Mouse (Mus musculus) midbrain, embryonic 11.5 days (tissue): Measurements from ENCODE around the gene Tmem150a. TPM values are rescaled to one million over a fixed set of nuclear protein-coding genes. Genes with fewer than 3 reads are reported as not detected.

ENCODE experiments used
- ATAC-seq: fragments of 200-750 bp; cut with Nextera tagmentation; 2 replicates; pipeline ENCODE4 v1.8.0; 2017; ENCODE audit warnings: moderate TSS enrichment, moderate library complexity; ENCODE audit not compliant: low FRiP score
- DNase-seq: peaks from one replicate; pipeline ENCODE4 v3.0.0; 2015; ENCODE audit warnings: low spot score; ENCODE audit errors: missing footprints
- H3K27ac ChIP-seq: fragments of 300-500 bp; sonication (generic); 2 replicates; pipeline ENCODE4 v1.5.1; 2014; ENCODE audit warnings: low read depth, low read length
- H3K27me3 ChIP-seq: fragments of 300-500 bp; sonication (generic); 2 replicates; pipeline ENCODE4 v1.6.1; 2014; ENCODE audit warnings: mild to moderate bottlenecking, low read length, moderate library complexity, mixed read lengths; ENCODE audit not compliant: control insufficient read depth, insufficient read depth
- H3K36me3 ChIP-seq: fragments of 300-500 bp; sonication (generic); 2 replicates; pipeline ENCODE4 v1.6.1; 2014; ENCODE audit warnings: mild to moderate bottlenecking, low read length, moderate library complexity, mixed read lengths; ENCODE audit not compliant: control insufficient read depth, insufficient read depth
- H3K4me1 ChIP-seq: fragments of 300-500 bp; sonication (generic); 2 replicates; pipeline ENCODE4 v1.6.1; 2014; ENCODE audit warnings: low read length; ENCODE audit not compliant: control insufficient read depth, insufficient read depth
- H3K4me2 ChIP-seq: fragments of 300-500 bp; sonication (generic); 2 replicates; pipeline ENCODE4 v1.6.1; 2014; ENCODE audit warnings: mild to moderate bottlenecking, moderate library complexity
- H3K4me3 ChIP-seq: fragments of 300-500 bp; sonication (generic); 2 replicates; pipeline ENCODE4 v1.5.1; 2014; ENCODE audit warnings: low read depth, low read length
- H3K9ac ChIP-seq: fragments of 300-500 bp; sonication (generic); 2 replicates; pipeline ENCODE4 v1.6.1; 2014; ENCODE audit warnings: low read length
- H3K9me3 ChIP-seq: fragments of 300-500 bp; sonication (generic); 2 replicates; pipeline ENCODE4 v1.6.1; 2016; ENCODE audit warnings: low read length; ENCODE audit not compliant: control insufficient read depth
- WGBS: fragments of 180-500 bp; shearing (Covaris S2); extraction: QIAGEN DNeasy Blood & Tissue Kit; methylation state at CpG from one replicate; pipeline ENCODE4 v1.1.7; 2014; 5-methylcytosine and 5-hydroxymethylcytosine counted together
- polyA plus RNA-seq: library from polyadenylated mRNA; unstranded; fragments of >200 nt; fragmentation: Nextera tagmentation; extraction: Ambion mirVana; gene quantifications from 2 replicates; pipeline ENCODE4 v1.2.1, GENCODE M21; 2014

The Tmem150a gene
- polyA plus RNA-seq, result 6.2 and 6.5 TPM in 2 replicates

- peak within 1 kb of the TSS; percentile 47 for H3K4me3 ChIP-seq
- ATAC-seq (peak; percentile 94), DNase-seq (peak; percentile 96)
- H3K27ac ChIP-seq, result no peak within 1 kb of the TSS
- H3K4me2 ChIP-seq, result peak within 1 kb of the TSS; percentile 93
- WGBS, result under 1% methylated on average over 71 of the region's 71 CpGs
- H3K36me3 ChIP-seq, result peaks cover 4% of the 10 kb centered on the region; the same call in 1 of the 2 replicates
- H3K27me3 ChIP-seq, result no peaks in the 10 kb centered on the region
- peaks cover 6% of the 10 kb centered on the region for H3K4me1 ChIP-seq
- H3K9me3 ChIP-seq, result no peaks in the 10 kb centered on the region
- H3K9ac ChIP-seq, result peak within 1 kb of the TSS; percentile 68
Observed at GRCm38 (mm10) chr6:72355066-72355911, at the start of gene Tmem150a. Gene Tmem150a, plus strand, starts transcription at chr6:72355447.

- H3K27me3 ChIP-seq, result no peaks in the 10 kb centered on the region
- no peak overlapping the region for H3K9ac ChIP-seq
- H3K4me1 ChIP-seq, result no peaks in the 10 kb centered on the region
- no peak for DNase-seq
- WGBS, result 90% methylated on average over 3 of the region's 3 CpGs
- no peak for ATAC-seq
- H3K4me3 ChIP-seq, result no peak overlapping the region
- H3K9me3 ChIP-seq, result no peaks in the 10 kb centered on the region
- no peak overlapping the region for H3K4me2 ChIP-seq
- H3K36me3 ChIP-seq, result peaks cover 3% of the 10 kb centered on the region
- no peak overlapping the region for H3K27ac ChIP-seq
Observed at GRCm38 (mm10) chr6:72312198-72312597, 43.0 kb upstream of the Tmem150a start.

- Histone ChIP-seq H3K4me2 (no peak overlapping the region), H3K4me1 (no peaks in the 10 kb centered on the region), H3K36me3 (peaks cover 10% of the 10 kb centered on the region), H3K4me3 (no peak overlapping the region), H3K9me3 (no peaks in the 10 kb centered on the region), H3K9ac (no peak overlapping the region), H3K27ac (no peak overlapping the region), H3K27me3 (no peaks in the 10 kb centered on the region)
- 87% methylated on average over 11 of the region's 11 CpGs for WGBS
- no peak for ATAC-seq
- DNase-seq, result peak; percentile 72
Observed at GRCm38 (mm10) chr6:72313124-72313867, 42.0 kb upstream of the Tmem150a start.

GRCm38 (mm10) chr6:72315384-72315783 is 39.9 kb upstream of the Tmem150a start:
- no peaks in the 10 kb centered on the region for H3K4me1 ChIP-seq
- H3K4me2 ChIP-seq, result no peak overlapping the region
- no peak overlapping the region for H3K27ac ChIP-seq
- ATAC-seq (no peak), DNase-seq (no peak)
- H3K9ac ChIP-seq, result no peak overlapping the region
- peaks cover 21% of the 10 kb centered on the region for H3K36me3 ChIP-seq
- WGBS, result 75% methylated on average over 2 of the region's 2 CpGs
- H3K9me3 ChIP-seq, result no peaks in the 10 kb centered on the region
- no peaks in the 10 kb centered on the region for H3K27me3 ChIP-seq
- no peak overlapping the region for H3K4me3 ChIP-seq

GRCm38 (mm10) chr6:72316044-72316443 is 39.2 kb upstream of the Tmem150a start:
- ATAC-seq (no peak), DNase-seq (no peak)
- no peaks in the 10 kb centered on the region for H3K27me3 ChIP-seq
- H3K4me1 ChIP-seq, result no peaks in the 10 kb centered on the region
- H3K9ac ChIP-seq, result no peak overlapping the region
- no peaks in the 10 kb centered on the region for H3K9me3 ChIP-seq
- no peak overlapping the region for H3K4me2 ChIP-seq
- H3K4me3 ChIP-seq, result no peak overlapping the region
- H3K27ac ChIP-seq, result no peak overlapping the region
- H3K36me3 ChIP-seq, result peaks cover 21% of the 10 kb centered on the region
- 97% methylated on average over 1 of the region's 1 CpGs for WGBS

- no peak overlapping the region for H3K4me2 ChIP-seq
- ATAC-seq (no peak), DNase-seq (no peak)
- no peak overlapping the region for H3K9ac ChIP-seq
- no peak overlapping the region for H3K4me3 ChIP-seq
- H3K36me3 ChIP-seq, result peaks cover 28% of the 10 kb centered on the region
- H3K27me3 ChIP-seq, result no peaks in the 10 kb centered on the region
- H3K9me3 ChIP-seq, result no peaks in the 10 kb centered on the region
- H3K4me1 ChIP-seq, result no peaks in the 10 kb centered on the region
- H3K27ac ChIP-seq, result no peak overlapping the region
- 89% methylated on average over 5 of the region's 5 CpGs for WGBS
Observed at GRCm38 (mm10) chr6:72318440-72318839, 36.8 kb upstream of the Tmem150a start.

DNA sequence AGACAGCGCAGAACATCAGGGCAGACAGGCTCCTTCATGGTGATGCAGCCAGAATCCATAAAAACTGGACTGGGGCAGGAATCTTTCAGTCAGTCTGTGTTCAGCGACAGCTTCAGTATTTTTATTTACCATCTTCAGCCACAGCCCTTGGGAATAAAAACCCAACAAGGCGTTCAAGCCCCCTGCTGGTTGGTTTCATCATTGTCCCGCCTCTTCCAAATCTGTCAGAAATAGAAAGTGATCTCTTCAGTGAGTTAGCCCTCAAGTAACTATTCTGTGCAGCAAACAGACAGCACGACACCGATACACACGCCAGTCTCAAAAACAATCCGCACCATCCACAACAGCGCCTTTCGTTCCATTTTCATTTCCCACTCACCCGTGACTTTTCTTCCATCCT is 36.2 kb upstream of the Tmem150a start:
- Histone ChIP-seq H3K9ac (no peak overlapping the region), H3K27ac (no peak overlapping the region), H3K4me2 (no peak overlapping the region), H3K4me1 (no peaks in the 10 kb centered on the region), H3K4me3 (no peak overlapping the region), H3K36me3 (peaks cover 28% of the 10 kb centered on the region), H3K27me3 (no peaks in the 10 kb centered on the region), H3K9me3 (no peaks in the 10 kb centered on the region)
- ATAC-seq (no peak), DNase-seq (peak; percentile 85)
- WGBS, result 85% methylated on average over 11 of the region's 11 CpGs

DNA sequence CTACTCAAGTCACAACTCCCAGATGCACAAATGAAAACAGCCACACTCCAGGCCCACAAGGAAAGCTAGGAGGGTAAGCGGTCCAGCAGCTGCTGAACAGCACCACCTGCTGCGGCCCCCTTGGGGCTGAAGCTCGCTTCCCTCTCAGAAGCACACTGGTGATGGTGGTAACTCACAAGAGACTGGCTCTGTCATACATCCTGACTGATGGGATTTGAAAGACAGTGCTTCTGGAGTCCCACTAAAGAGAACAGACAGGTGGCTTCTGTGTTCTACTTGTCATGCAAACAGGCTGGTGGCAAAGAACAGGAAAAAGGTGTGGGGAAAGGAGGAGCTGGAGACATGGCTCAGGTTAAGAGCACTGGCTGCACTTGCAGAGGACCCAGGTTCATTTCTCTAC is 32.3 kb upstream of the Tmem150a start:
- H3K27me3 ChIP-seq, result no peaks in the 10 kb centered on the region
- WGBS, result 98% methylated on average over 3 of the region's 3 CpGs

More for the DNA sequence above, 32.3 kb upstream of the Tmem150a start:
- H3K4me3 ChIP-seq, result no peak overlapping the region
- DNase-seq, result peak; percentile 72
- H3K27ac ChIP-seq, result no peak overlapping the region
- H3K4me1 ChIP-seq, result no peaks in the 10 kb centered on the region
- ATAC-seq, result no peak
- no peaks in the 10 kb centered on the region for H3K9me3 ChIP-seq
- no peak overlapping the region for H3K9ac ChIP-seq
- H3K36me3 ChIP-seq, result peaks cover 22% of the 10 kb centered on the region
- no peak overlapping the region for H3K4me2 ChIP-seq
